Mouse (Mus musculus) G1E (cell line): ENCODE results near the gene Foxs1.

Experiments
- CTCF ChIP-seq: IDR thresholded peaks from 2 replicates; pipeline ENCODE4 v1.5.1; 2012; ENCODE audit warnings: low read depth, low read length, inconsistent platforms, mixed read lengths
- GATA1 ChIP-seq: IDR thresholded peaks from 2 replicates; pipeline ENCODE4 v1.6.1; 2012; ENCODE audit warnings: borderline replicate concordance, low read length, inconsistent platforms, mixed read lengths
- GATA2 ChIP-seq: IDR thresholded peaks from 2 replicates; pipeline ENCODE4 v1.6.1; 2012; ENCODE audit warnings: low read depth, low read length, inconsistent platforms, borderline replicate concordance
- POLR2AphosphoS5 ChIP-seq: IDR thresholded peaks from 2 replicates; pipeline ENCODE4 v1.6.1; 2012; ENCODE audit warnings: low read depth, low read length, inconsistent platforms; ENCODE audit not compliant: insufficient replicate concordance

GRCm38 (mm10) chr2:152916111-152916510 is 16.9 kb downstream of the Foxs1 start:
- TF ChIP-seq CTCF (no peak), GATA1 (no peak), GATA2 (no peak), POLR2AphosphoS5 (no peak)
